Mouse (Mus musculus): ENCODE data around the gene Btbd9. TPM values are rescaled to one million over a fixed set of nuclear protein-coding genes. Genes with fewer than 3 reads are reported as not detected.

Gene Btbd9
- polyA plus RNA-seq, 1 experiment, result 21.6 TPM

DNA sequence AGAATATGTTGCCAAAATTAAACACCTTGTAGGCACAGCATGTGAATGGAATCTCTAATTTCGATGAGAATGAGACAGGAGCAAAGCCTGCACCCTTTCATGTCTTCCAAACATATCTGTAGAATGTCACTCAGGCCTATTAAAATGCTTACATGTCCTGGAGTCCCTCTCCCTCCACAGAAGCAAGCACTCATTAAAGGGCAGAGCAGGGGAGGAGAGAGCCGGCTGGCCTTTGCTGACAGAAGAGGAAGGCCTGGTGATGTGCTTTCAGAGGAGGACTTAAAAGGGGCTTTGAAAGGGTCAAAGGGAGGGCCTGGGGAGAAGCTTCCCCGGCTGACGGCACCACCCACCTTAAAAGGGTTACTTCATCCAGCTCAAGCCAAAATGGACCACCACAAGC lies 107.9 kb downstream of the Btbd9 start:
- H3K27me3 ChIP-seq (ENCODE audit: control insufficient read depth, insufficient read depth, low read length, poor library complexity, severe bottlenecking), result no peaks in the 10 kb centered on the region
- no peak overlapping the region for H3K4me3 ChIP-seq (ENCODE audit: low read depth, low read length)
- no peak overlapping the region for H3K9ac ChIP-seq (ENCODE audit: low read depth, poor library complexity, severe bottlenecking)
- no peaks in the 10 kb centered on the region for H3K36me3 ChIP-seq (ENCODE audit: control insufficient read depth, insufficient read depth, low read length, poor library complexity, severe bottlenecking)
- no peaks in the 10 kb centered on the region for H3K4me1 ChIP-seq (ENCODE audit: control insufficient read depth, insufficient read depth, low read length)
- no peaks in the 10 kb centered on the region for H3K9me3 ChIP-seq (replicated peaks; ENCODE audit: control insufficient read depth, insufficient read depth, low read length, poor library complexity, severe bottlenecking)
- no peak overlapping the region for H3K27ac ChIP-seq (ENCODE audit: insufficient read depth, low read length)
- no peak for TF ChIP-seq CTCF (IDR thresholded peaks at IDR 0.05; ENCODE audit: low read depth, low read length)
- no peak for TF ChIP-seq EP300 (IDR thresholded peaks at IDR 0.05; ENCODE audit: insufficient read depth, low read depth, low read length)
- TF ChIP-seq POLR2A (IDR thresholded peaks at IDR 0.05; ENCODE audit: insufficient read depth, low read length), result no peak

- H3K27ac ChIP-seq (ENCODE audit: insufficient read depth, low read length), result no peak overlapping the region
- no peak overlapping the region for H3K4me3 ChIP-seq (ENCODE audit: low read depth, low read length)
- H3K27me3 ChIP-seq (ENCODE audit: control insufficient read depth, insufficient read depth, low read length, poor library complexity, severe bottlenecking), result no peaks in the 10 kb centered on the region
- no peaks in the 10 kb centered on the region for H3K4me1 ChIP-seq (ENCODE audit: control insufficient read depth, insufficient read depth, low read length)
- no peak for TF ChIP-seq CTCF (IDR thresholded peaks at IDR 0.05; ENCODE audit: low read depth, low read length)
- TF ChIP-seq EP300 (IDR thresholded peaks at IDR 0.05; ENCODE audit: insufficient read depth, low read depth, low read length), result no peak
- no peak for TF ChIP-seq POLR2A (IDR thresholded peaks at IDR 0.05; ENCODE audit: insufficient read depth, low read length)
- H3K36me3 ChIP-seq (ENCODE audit: control insufficient read depth, insufficient read depth, low read length, poor library complexity, severe bottlenecking), result no peaks in the 10 kb centered on the region
- H3K9me3 ChIP-seq (replicated peaks; ENCODE audit: control insufficient read depth, insufficient read depth, low read length, poor library complexity, severe bottlenecking), result no peaks in the 10 kb centered on the region
- H3K9ac ChIP-seq (ENCODE audit: low read depth, poor library complexity, severe bottlenecking), result no peak overlapping the region
These were observed 108.6 kb downstream of the Btbd9 start for GRCm38 (mm10) chr17:30467566-30468213.

DNA sequence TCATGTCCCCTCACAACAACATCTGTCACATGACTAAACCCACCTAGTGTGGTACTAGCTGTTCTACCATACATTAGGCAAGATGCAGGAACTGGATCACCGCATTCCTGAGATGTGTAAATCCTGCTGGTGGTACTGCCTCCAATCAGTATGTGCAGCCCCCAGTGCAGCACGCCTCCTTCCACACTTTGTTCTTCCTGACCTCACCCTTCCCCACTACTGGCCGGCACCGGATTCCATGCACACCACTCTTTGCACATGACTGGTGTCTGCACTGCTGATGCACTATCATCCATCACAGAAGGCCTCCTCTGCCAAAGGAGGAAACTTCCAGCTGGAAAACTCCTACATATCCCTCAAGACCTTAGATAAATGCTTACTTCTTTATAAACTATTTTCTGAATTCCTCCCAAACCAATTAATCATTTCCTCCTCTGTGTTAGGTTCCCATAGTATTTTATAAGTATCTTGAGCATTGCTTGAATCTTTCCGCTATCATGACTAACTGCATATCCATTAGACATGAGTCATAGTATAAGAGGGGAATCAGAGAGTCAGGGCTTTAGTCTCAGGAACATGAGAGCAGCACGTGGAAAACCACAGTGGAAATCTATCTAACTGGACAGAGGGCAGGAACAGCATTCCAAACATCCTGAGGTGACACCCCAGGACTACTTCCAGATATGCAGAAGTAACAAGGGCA lies 111.1 kb downstream of the Btbd9 start:
- Histone ChIP-seq H3K4me3 (ENCODE audit: low read depth, low read length) (no peak overlapping the region), H3K27ac (ENCODE audit: insufficient read depth, low read length) (no peak overlapping the region), H3K4me1 (ENCODE audit: control insufficient read depth, insufficient read depth, low read length) (no peaks in the 10 kb centered on the region), H3K9me3 (replicated peaks; ENCODE audit: control insufficient read depth, insufficient read depth, low read length, poor library complexity, severe bottlenecking) (no peaks in the 10 kb centered on the region), H3K9ac (ENCODE audit: low read depth, poor library complexity, severe bottlenecking) (no peak overlapping the region), H3K36me3 (ENCODE audit: control insufficient read depth, insufficient read depth, low read length, poor library complexity, severe bottlenecking) (no peaks in the 10 kb centered on the region), H3K27me3 (ENCODE audit: control insufficient read depth, insufficient read depth, low read length, poor library complexity, severe bottlenecking) (no peaks in the 10 kb centered on the region)
- TF ChIP-seq EP300 (IDR thresholded peaks at IDR 0.05; ENCODE audit: insufficient read depth, low read depth, low read length) (no peak), CTCF (IDR thresholded peaks at IDR 0.05; ENCODE audit: low read depth, low read length) (no peak), POLR2A (IDR thresholded peaks at IDR 0.05; ENCODE audit: insufficient read depth, low read length) (no peak)

DNA sequence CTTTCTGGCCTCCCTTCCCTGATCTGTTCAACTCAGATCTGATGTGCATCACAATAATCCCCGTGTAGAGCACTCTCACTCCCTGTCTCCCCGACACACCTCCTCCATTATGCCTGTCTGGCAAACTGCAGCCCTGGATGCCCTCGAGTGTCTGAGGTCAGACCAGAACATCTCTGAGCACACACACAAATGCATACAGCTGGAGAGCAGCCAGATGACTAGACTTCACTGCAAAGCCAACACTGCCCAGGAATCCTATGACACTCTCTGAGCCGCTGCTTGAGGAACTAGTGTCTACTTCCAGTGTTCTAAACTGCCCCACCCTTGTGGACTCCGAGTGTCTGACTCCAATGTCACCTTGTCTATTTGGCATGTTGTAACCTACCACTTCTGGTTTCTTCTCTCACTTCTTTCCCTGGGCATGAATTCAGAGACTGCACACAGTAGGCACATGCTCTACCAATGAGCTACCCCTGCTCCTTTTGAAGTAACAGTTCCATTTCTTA lies 112.0 kb downstream of the Btbd9 start:
- no peak overlapping the region for H3K4me3 ChIP-seq (ENCODE audit: low read depth, low read length)
- H3K36me3 ChIP-seq (ENCODE audit: control insufficient read depth, insufficient read depth, low read length, poor library complexity, severe bottlenecking), result no peaks in the 10 kb centered on the region
- H3K9me3 ChIP-seq (replicated peaks; ENCODE audit: control insufficient read depth, insufficient read depth, low read length, poor library complexity, severe bottlenecking), result no peaks in the 10 kb centered on the region
- no peaks in the 10 kb centered on the region for H3K4me1 ChIP-seq (ENCODE audit: control insufficient read depth, insufficient read depth, low read length)
- H3K27ac ChIP-seq (ENCODE audit: insufficient read depth, low read length), result no peak overlapping the region
- no peak overlapping the region for H3K9ac ChIP-seq (ENCODE audit: low read depth, poor library complexity, severe bottlenecking)
- TF ChIP-seq CTCF (IDR thresholded peaks at IDR 0.05; ENCODE audit: low read depth, low read length) (no peak), EP300 (IDR thresholded peaks at IDR 0.05; ENCODE audit: insufficient read depth, low read depth, low read length) (no peak), POLR2A (IDR thresholded peaks at IDR 0.05; ENCODE audit: insufficient read depth, low read length) (no peak)
- H3K27me3 ChIP-seq (ENCODE audit: control insufficient read depth, insufficient read depth, low read length, poor library complexity, severe bottlenecking), result no peaks in the 10 kb centered on the region

GRCm38 (mm10) chr17:30460727-30461349 lies 115.5 kb downstream of the Btbd9 start:
- TF ChIP-seq CTCF (IDR thresholded peaks at IDR 0.05; ENCODE audit: low read depth, low read length) (no peak), EP300 (IDR thresholded peaks at IDR 0.05; ENCODE audit: insufficient read depth, low read depth, low read length) (no peak), POLR2A (IDR thresholded peaks at IDR 0.05; ENCODE audit: insufficient read depth, low read length) (no peak)
- H3K4me1 ChIP-seq (ENCODE audit: control insufficient read depth, insufficient read depth, low read length), result no peaks in the 10 kb centered on the region
- H3K27ac ChIP-seq (ENCODE audit: insufficient read depth, low read length), result no peak overlapping the region
- H3K9ac ChIP-seq (ENCODE audit: low read depth, poor library complexity, severe bottlenecking), result no peak overlapping the region
- no peaks in the 10 kb centered on the region for H3K36me3 ChIP-seq (ENCODE audit: control insufficient read depth, insufficient read depth, low read length, poor library complexity, severe bottlenecking)
- H3K9me3 ChIP-seq (replicated peaks; ENCODE audit: control insufficient read depth, insufficient read depth, low read length, poor library complexity, severe bottlenecking), result no peaks in the 10 kb centered on the region
- H3K4me3 ChIP-seq (ENCODE audit: low read depth, low read length), result no peak overlapping the region
- H3K27me3 ChIP-seq (ENCODE audit: control insufficient read depth, insufficient read depth, low read length, poor library complexity, severe bottlenecking), result no peaks in the 10 kb centered on the region
